In genomic region chr9:57147205-57148143, GRCm38 (mm10) we compare ENCODE assay signal across 8 mouse cellular contexts. TPM values are rescaled to one million over a fixed set of nuclear protein-coding genes. Genes with fewer than 3 reads are reported as not detected.
DNase-seq lines count a peak whose midpoint lies in the region; ATAC-seq and TF ChIP-seq lines count a peak whose summit lies in the region.

No protein-coding gene starts in this region.

- H3K27ac ChIP-seq in embryonic facial prominence, embryonic 10.5 days (replicated peaks) = peak overlapping the region; percentile 89
- peak overlapping the region; percentile 92 for H3K27ac ChIP-seq in hindbrain, embryonic 13.5 days
- peak overlapping the region; percentile 68 for H3K27ac ChIP-seq in macrophage

- H3K9me3 ChIP-seq in E14TG2a.4 (ENCODE audit: low read length) = no peaks in the 10 kb centered on the region
- no peaks in the 10 kb centered on the region for H3K9me3 ChIP-seq in embryonic facial prominence, embryonic 10.5 days
- H3K9me3 ChIP-seq in hindbrain, embryonic 13.5 days = no peaks in the 10 kb centered on the region

- H3K27me3 ChIP-seq in E14TG2a.4 (ENCODE audit: insufficient read depth, low read length) = no peaks in the 10 kb centered on the region
- no peaks in the 10 kb centered on the region for H3K27me3 ChIP-seq in embryonic facial prominence, embryonic 10.5 days (replicated peaks; ENCODE audit: low read depth, poor library complexity, severe bottlenecking)
- H3K27me3 ChIP-seq in hindbrain, embryonic 13.5 days = no peaks in the 10 kb centered on the region

- peak; percentile 33 for ATAC-seq in frontal cortex, adult (ENCODE audit: low TSS enrichment)
- peak; percentile 52 for ATAC-seq in hindbrain, embryonic 13.5 days (ENCODE audit: low FRiP score)

- no peak for TF ChIP-seq CTCF in E14TG2a.4 (conservative IDR thresholded peaks at IDR 0.05; ENCODE audit: low read length)

- WGBS in embryonic facial prominence, embryonic 10.5 days = 10% methylated on average over 19 of the region's 19 CpGs
- WGBS in hindbrain, embryonic 13.5 days = 8% methylated on average over 19 of the region's 19 CpGs
- 8% methylated on average over 19 of the region's 19 CpGs for WGBS in macrophage (ENCODE audit: missing documents)

- H3K4me1 ChIP-seq in E14TG2a.4 (replicated peaks; ENCODE audit: low read depth, low read length) = peaks cover 59% of the 10 kb centered on the region
- peaks cover 21% of the 10 kb centered on the region for H3K4me1 ChIP-seq in embryonic facial prominence, embryonic 10.5 days
- peaks cover 26% of the 10 kb centered on the region for H3K4me1 ChIP-seq in hindbrain, embryonic 13.5 days (replicated peaks)

- peak overlapping the region; percentile 66 for H3K4me2 ChIP-seq in hindbrain, embryonic 13.5 days

- H3K36me3 ChIP-seq in E14TG2a.4 (ENCODE audit: insufficient read depth, low read length) (peaks cover 27% of the 10 kb centered on the region), macrophage (ENCODE audit: inconsistent target) (peaks cover 13% of the 10 kb centered on the region; the same call in 1 of the 2 replicates)
- peaks cover 19% of the 10 kb centered on the region for H3K36me3 ChIP-seq in embryonic facial prominence, embryonic 10.5 days (replicated peaks)
- peaks cover 23% of the 10 kb centered on the region for H3K36me3 ChIP-seq in hindbrain, embryonic 13.5 days

- H3K4me3 ChIP-seq in E14TG2a.4 (replicated peaks; ENCODE audit: low read length) (peak overlapping the region; percentile 83), macrophage (ENCODE audit: inconsistent target) (peak overlapping the region; percentile 68)
- H3K4me3 ChIP-seq in embryonic facial prominence, embryonic 10.5 days = peak overlapping the region; percentile 66
- H3K4me3 ChIP-seq in hindbrain, embryonic 13.5 days = peak overlapping the region; percentile 52

- no peaks in the 10 kb centered on the region for H3K79me2 ChIP-seq in macrophage (ENCODE audit: inconsistent target)

- peak overlapping the region; percentile 78 for H3K9ac ChIP-seq in hindbrain, embryonic 13.5 days

- DNase-seq in frontal cortex, postnatal 25 days (ENCODE audit: low spot score in 2 of 2) = no peak
- DNase-seq in embryonic facial prominence, embryonic 10.5 days (ENCODE audit: low spot score) = no peak
- no peak for DNase-seq in urinary bladder, adult 2 months (ENCODE audit: low spot score)
- DNase-seq in spleen, postnatal 14 days (ENCODE audit: low spot score in 2 of 2) = no peak

RNA-seq across cellular contexts. Expression of gene Neil1, which starts 0.6 kb away (rescaled TPM):
- 5.7 and 5.8 TPM in 2 replicates for polyA plus RNA-seq in embryonic facial prominence, embryonic 10.5 days (2016; fragmentation: Nextera tagmentation; extraction: Ambion mirVana)
- 9.1 and 11.0 TPM in 2 replicates for polyA plus RNA-seq in hindbrain, embryonic 13.5 days (2015; fragmentation: Nextera tagmentation; extraction: Ambion mirVana)
- 10 to 100 TPM in 15 of 26 experiments, 1 to 10 TPM in 11; 2.1 to 22.7 (median 11.8) TPM for total RNA-seq in macrophage (2018; cell fraction: chromatin; rRNA removed)
- total RNA-seq in macrophage (2018; cell fraction: cytosol; rRNA removed) = 1 to 10 TPM; 4.6 to 8.4 (median 6.7) TPM
- 10 to 100 TPM in 17 of 26 experiments, 1 to 10 TPM in 9; 2.6 to 22.2 (median 11.6) TPM for total RNA-seq in macrophage (2018; cell fraction: nucleus; rRNA removed)
- polyA plus RNA-seq in macrophage (2018) = 3.3 to 8.3 TPM (median 5.6 TPM) in 3 replicates
- 13.0 and 15.3 TPM in 2 replicates for polyA plus RNA-seq in urinary bladder, adult 2 months (2012; rRNA removed)

RNA-seq across cellular contexts. Expression of gene Commd4, which starts 10.7 kb away (rescaled TPM):
- polyA plus RNA-seq in embryonic facial prominence, embryonic 10.5 days (2016; fragmentation: Nextera tagmentation; extraction: Ambion mirVana) = 99.9 and 105 TPM in 2 replicates
- polyA plus RNA-seq in hindbrain, embryonic 13.5 days (2015; fragmentation: Nextera tagmentation; extraction: Ambion mirVana) = 163 and 171 TPM in 2 replicates
- 100 to 1,000 TPM in 17 of 26 experiments, 10 to 100 TPM in 9; 68.9 to 156 (median 111) TPM for total RNA-seq in macrophage (2018; cell fraction: chromatin; rRNA removed)
- 10 to 100 TPM; 52.4 to 77.9 (median 61.9) TPM for total RNA-seq in macrophage (2018; cell fraction: cytosol; rRNA removed)
- 100 to 1,000 TPM in 19 of 26 experiments, 10 to 100 TPM in 7; 63.3 to 204 (median 110) TPM for total RNA-seq in macrophage (2018; cell fraction: nucleus; rRNA removed)
- polyA plus RNA-seq in macrophage (2018) = 45.0 to 80.9 TPM (median 72.1 TPM) in 3 replicates
- 92.3 and 124 TPM in 2 replicates for polyA plus RNA-seq in urinary bladder, adult 2 months (2012; rRNA removed)

RNA-seq across cellular contexts. Expression of gene Man2c1, which starts 17.0 kb away (rescaled TPM):
- polyA plus RNA-seq in embryonic facial prominence, embryonic 10.5 days (2016; fragmentation: Nextera tagmentation; extraction: Ambion mirVana) = 62.1 and 67.9 TPM in 2 replicates
- 66.7 and 82.1 TPM in 2 replicates for polyA plus RNA-seq in hindbrain, embryonic 13.5 days (2015; fragmentation: Nextera tagmentation; extraction: Ambion mirVana)
- 100 to 1,000 TPM; 190 to 547 (median 342) TPM for total RNA-seq in macrophage (2018; cell fraction: chromatin; rRNA removed)
- 10 to 100 TPM; 22.6 to 51.7 (median 29.9) TPM for total RNA-seq in macrophage (2018; cell fraction: cytosol; rRNA removed)
- total RNA-seq in macrophage (2018; cell fraction: nucleus; rRNA removed) = 100 to 1,000 TPM in 21 of 26 experiments, 10 to 100 TPM in 5; 56.2 to 292 (median 135) TPM
- polyA plus RNA-seq in macrophage (2018) = 26.9 to 46.4 TPM (median 35.9 TPM) in 3 replicates
- 124 and 135 TPM in 2 replicates for polyA plus RNA-seq in urinary bladder, adult 2 months (2012; rRNA removed)
